Mouse (Mus musculus): Measurements from ENCODE around the gene Tgds.

GRCm38 (mm10) chr14:118162640-118163039 lies 30.1 kb upstream of the Tgds start:
- TF ChIP-seq CTCF (IDR thresholded peaks at IDR 0.05; ENCODE audit: low read depth), result no peak
- TF ChIP-seq EP300 (IDR thresholded peaks at IDR 0.05; ENCODE audit: low read depth), result no peak

Measured in liver, postnatal 0 days (tissue).